21 mouse cellular contexts compared by ENCODE assay signal in genomic region chr9:63669816-63670215, GRCm38 (mm10).
DNase-seq lines count a peak whose midpoint lies in the region; ATAC-seq and TF ChIP-seq lines count a peak whose summit lies in the region.
"Had no signal": no experiment of that assay in that cellular context is flagged by ENCODE, and none has a peak within 500 bp of the region (broad histone marks: within the 10 kb centered on the region; RNA-seq: fewer than 3 reads in every experiment).

No protein-coding gene starts in this region.

- WGBS in kidney, adult 2 months, result 65% methylated on average over 7 of the region's 7 CpGs
- 89% methylated on average over 7 of the region's 7 CpGs for WGBS in small intestine, adult 2 months
- 96% methylated on average over 7 of the region's 7 CpGs for WGBS in forebrain, embryonic 13.5 days

- H3K9ac ChIP-seq in forebrain, embryonic 13.5 days, result no peak overlapping the region

- no peak overlapping the region for H3K4me2 ChIP-seq in forebrain, embryonic 13.5 days

- no peaks in the 10 kb centered on the region for H3K36me3 ChIP-seq in kidney, adult 2 months (ENCODE audit: control insufficient read depth, insufficient read depth, low read length)
- H3K36me3 ChIP-seq in small intestine, adult 2 months (ENCODE audit: control insufficient read depth, insufficient read depth, low read length), result peaks cover 7% of the 10 kb centered on the region
- peaks cover 3% of the 10 kb centered on the region; the same call in 1 of the 2 replicates for H3K36me3 ChIP-seq in forebrain, embryonic 13.5 days (ENCODE audit: poor library complexity, severe bottlenecking)

- H3K4me1 ChIP-seq in kidney, adult 2 months (ENCODE audit: control insufficient read depth, insufficient read depth, low read length), result peaks cover 55% of the 10 kb centered on the region
- H3K4me1 ChIP-seq in small intestine, adult 2 months (ENCODE audit: control insufficient read depth, insufficient read depth, insufficient read length, low read length), result peaks cover 47% of the 10 kb centered on the region
- H3K4me1 ChIP-seq in forebrain, embryonic 13.5 days, result peaks cover 51% of the 10 kb centered on the region

- peak overlapping the region; percentile 54; the same call in 1 of the 2 replicates for H3K27ac ChIP-seq in kidney, adult 2 months (ENCODE audit: insufficient read depth, low read depth, low read length)
- H3K27ac ChIP-seq in small intestine, adult 2 months (ENCODE audit: insufficient read depth, low read depth, low read length), result peak overlapping the region; percentile 52; the same call in 1 of the 2 replicates
- H3K27ac ChIP-seq in forebrain, embryonic 13.5 days, result no peak overlapping the region

- no peak for TF ChIP-seq CTCF in kidney, adult 2 months (conservative IDR thresholded peaks at IDR 0.05; ENCODE audit: insufficient read depth, insufficient read length, low read depth, low read length)
- no peak for TF ChIP-seq CTCF in small intestine, adult 2 months (IDR thresholded peaks at IDR 0.05; ENCODE audit: extremely low read depth, insufficient read length, insufficient replicate concordance, low read depth, low read length)

- H3K4me3 ChIP-seq in kidney, adult 2 months (ENCODE audit: insufficient read depth, low read depth, low read length), result no peak overlapping the region
- H3K4me3 ChIP-seq in small intestine, adult 2 months (ENCODE audit: low read depth, low read length), result no peak overlapping the region
- no peak overlapping the region for H3K4me3 ChIP-seq in forebrain, embryonic 13.5 days

- no peaks in the 10 kb centered on the region for H3K27me3 ChIP-seq in kidney, adult 2 months (replicated peaks; ENCODE audit: control insufficient read depth, insufficient read depth, low read length)
- no peaks in the 10 kb centered on the region for H3K27me3 ChIP-seq in small intestine, adult 2 months (ENCODE audit: control insufficient read depth, insufficient read depth, low read length)
- H3K27me3 ChIP-seq in forebrain, embryonic 13.5 days, result no peaks in the 10 kb centered on the region
- H3K27me3 ChIP-seq: CH12.LX, Patski had no signal

- no peak for ATAC-seq in forebrain, embryonic 13.5 days
- ATAC-seq: activated CD4-positive, CD25-positive, alpha-beta regulatory T cell, adult 4 months; CD4-positive, CD25-positive, alpha-beta regulatory T cell, adult 4 months; Patski had no signal

- no peak for TF ChIP-seq POLR2A in kidney, adult 2 months (IDR thresholded peaks at IDR 0.05; ENCODE audit: low read depth, low read length)
- no peak for TF ChIP-seq POLR2A in small intestine, adult 2 months (IDR thresholded peaks at IDR 0.05; ENCODE audit: low read depth, low read length)

- peak; percentile 77 for DNase-seq in kidney, adult 2 months
- DNase-seq in kidney, postnatal 14 days, result no peak
- DNase-seq in kidney, adult 9 months, result peak; percentile 72
- no peak for DNase-seq in kidney, postnatal 4 days
- DNase-seq: adrenal gland, adult 2 months; adrenal gland, adult 8-10 months; adrenal gland, postnatal 10 days; adrenal gland, postnatal 14 days; adrenal gland, postnatal 25 days; adrenal gland, postnatal 36 days; B cell, adult 2 months; cerebellum, adult 11 months; cerebellum, adult 11-12 months; cerebellum, adult 18-20 months had no signal

- H3K9me3 ChIP-seq in forebrain, embryonic 13.5 days (replicated peaks), result no peaks in the 10 kb centered on the region
- H3K9me3 ChIP-seq: G1E had no signal

Comparison
In these comparisons a context has a peak if more than half of its experiments do, and no peak if none do; other contexts are left out.
1. DNase-seq: peak in kidney, adult 2 months (single experiment) and kidney, adult 9 months (single experiment); none in kidney, postnatal 14 days (single experiment) and kidney, postnatal 4 days (0 of 2).